Mouse (Mus musculus): ENCODE measurements around the gene Olfr622.

Gene Olfr622

GRCm38 (mm10) chr7:103642602-103643001, at the start of gene Olfr622:
Gene Olfr622, minus strand, starts transcription at chr7:103642702.
- DNase-seq = no peak

DNA sequence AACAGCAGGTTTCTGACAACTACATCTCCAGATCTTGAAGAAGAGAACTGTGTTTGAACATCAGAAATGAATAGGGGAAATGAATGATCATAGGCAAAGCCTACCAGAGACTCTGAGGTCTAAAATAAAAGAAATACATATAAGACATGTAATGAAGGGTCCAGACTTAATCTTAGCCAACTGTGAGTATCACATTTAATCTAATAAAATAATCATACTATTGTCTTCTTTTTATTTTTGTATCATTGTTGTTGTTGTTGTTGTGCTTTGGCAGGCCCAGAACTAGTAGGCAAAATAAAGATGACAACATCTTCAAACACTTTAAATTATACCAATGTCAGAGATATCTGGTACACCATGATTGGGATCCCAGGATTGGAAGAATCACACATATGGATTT, 39.9 kb upstream of the Olfr622 start, which contains the start of gene Olfr625-ps1:
Gene Olfr625-ps1, plus strand, starts transcription at position 301 of the 400 bp plus-strand sequence.
- no peak for DNase-seq

DNA sequence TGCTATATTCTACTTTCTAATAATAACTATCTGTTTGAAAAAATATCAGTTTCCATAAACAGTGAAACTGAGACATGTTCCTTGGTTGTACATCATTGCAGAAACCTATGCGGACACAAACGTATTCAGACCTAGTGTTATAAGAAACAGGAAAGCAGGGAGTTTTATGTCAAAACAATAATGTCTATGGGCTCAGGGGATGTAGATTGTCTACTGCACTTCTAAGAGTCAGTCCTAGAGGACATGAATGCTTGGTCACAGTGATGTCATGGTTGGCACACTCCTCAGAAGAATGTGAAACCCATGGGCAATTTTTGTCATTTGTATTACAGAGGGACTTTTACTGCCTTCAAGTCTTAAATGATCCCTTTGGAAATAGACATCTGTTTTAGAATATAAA, 28.6 kb upstream of the Olfr622 start, which contains the start of gene Olfr624:
Gene Olfr624, minus strand, starts transcription at position 101 of the 400 bp plus-strand sequence.
- no peak for DNase-seq

DNA sequence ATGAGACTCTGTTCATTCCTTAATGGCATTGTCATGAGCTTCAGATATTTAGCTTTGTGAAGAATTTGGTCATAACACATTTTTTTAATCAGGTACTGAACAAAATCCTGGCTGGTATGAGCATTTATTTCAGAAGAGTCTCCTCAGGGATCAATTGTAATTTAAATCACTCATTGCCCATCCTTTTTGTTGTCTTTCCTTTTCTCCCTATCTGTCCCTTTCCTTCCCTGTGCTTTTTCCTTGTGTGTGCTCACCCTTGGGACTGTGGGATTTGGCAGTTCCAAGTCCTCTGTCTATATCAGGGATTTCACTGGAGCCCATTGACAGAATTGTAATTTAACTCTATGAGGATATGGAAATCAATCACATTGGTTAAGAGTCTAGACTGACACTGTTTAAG, 21.1 kb upstream of the Olfr622 start, which contains the start of gene Olfr623:
Gene Olfr623, minus strand, starts transcription at position 101 of the 400 bp plus-strand sequence.
- DNase-seq = no peak

GRCm38 (mm10) chr7:103644070-103644469, 1.6 kb upstream of the Olfr622 start:
- DNase-seq = no peak

DNA sequence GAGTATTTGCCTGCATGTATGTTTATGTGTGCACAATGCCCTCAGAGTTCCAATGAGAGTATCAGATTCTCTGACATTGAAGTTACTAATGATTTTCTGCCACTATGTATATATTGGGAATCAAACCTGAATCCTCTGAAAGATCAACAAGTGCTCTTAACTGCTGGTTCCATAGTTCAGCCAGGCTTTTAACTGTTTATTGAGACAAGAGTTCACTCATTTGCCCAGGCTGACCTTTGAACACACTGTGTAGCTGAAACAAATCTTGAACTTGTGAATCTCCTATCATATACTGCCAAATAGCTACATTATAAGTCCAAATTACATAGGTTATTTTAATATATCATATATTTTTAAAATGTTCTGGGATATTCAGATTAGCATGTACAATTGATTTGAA, 5.7 kb downstream of the Olfr622 start:
- no peak for DNase-seq

DNA sequence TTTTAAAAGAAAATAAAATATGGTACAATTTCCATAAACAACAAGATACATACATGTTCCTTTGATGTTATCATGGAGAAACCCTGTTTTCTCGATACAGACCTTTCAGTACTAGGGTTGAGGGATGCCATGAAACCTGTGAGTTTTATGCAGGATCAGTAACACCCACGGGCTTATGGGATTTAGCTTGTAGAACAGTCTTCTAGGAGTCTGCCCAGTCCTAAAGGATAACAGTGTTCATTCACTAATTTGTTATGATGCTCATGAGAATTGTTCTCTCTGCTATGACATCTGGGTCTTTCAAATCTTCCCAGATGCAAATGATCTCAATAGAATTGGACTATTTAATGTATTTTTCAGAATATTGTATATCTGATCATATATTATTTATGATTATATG, 30.1 kb downstream of the Olfr622 start, which contains the start of gene Olfr620:
Gene Olfr620, minus strand, starts transcription at position 101 of the 400 bp plus-strand sequence.
- DNase-seq = no peak

GRCm38 (mm10) chr7:103607425-103607824, 35.1 kb downstream of the Olfr622 start:
- DNase-seq = no peak

- DNase-seq = no peak
Measured at GRCm38 (mm10) chr7:103600275-103600674, 42.2 kb downstream of the Olfr622 start, which contains the start of gene Olfr619. Gene Olfr619, plus strand, starts transcription at chr7:103600575.

- DNase-seq = no peak
Measured at GRCm38 (mm10) chr7:103589803-103590202, 52.7 kb downstream of the Olfr622 start, which contains the start of gene Olfr618. Gene Olfr618, plus strand, starts transcription at chr7:103590103.

All from thymus, adult 18-20 months (tissue).